10 mouse cellular contexts compared by ENCODE assay signal in the genomic region with DNA sequence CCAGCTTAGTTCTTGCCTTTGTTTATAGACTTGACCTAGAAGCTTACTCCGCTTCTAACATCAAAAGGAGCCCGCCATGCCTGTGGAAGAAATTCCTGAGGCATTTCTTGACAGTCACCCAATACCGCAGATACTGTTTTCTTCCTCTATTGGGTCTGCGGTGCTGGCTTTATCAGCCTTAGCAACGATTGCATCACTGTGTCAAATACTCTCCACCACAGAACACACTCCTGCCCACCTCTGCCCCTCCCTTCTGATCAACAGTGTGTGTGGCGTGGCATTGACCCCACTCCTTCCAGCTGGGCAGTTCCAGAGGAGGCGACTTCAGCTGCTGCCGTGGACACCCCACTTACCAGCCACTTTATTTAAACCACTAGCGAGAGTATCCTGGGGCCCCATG. TPM values are rescaled to one million over a fixed set of nuclear protein-coding genes. Genes with fewer than 3 reads are reported as not detected.
A peak's percentile ranks its signal among the peaks of the same experiment; 100 is the strongest.
DNase-seq lines count a peak whose midpoint lies in the region; ATAC-seq and TF ChIP-seq lines count a peak whose summit lies in the region.
"Had no signal": no experiment of that assay in that cellular context is flagged by ENCODE, and none has a peak within 500 bp of the region (broad histone marks: within the 10 kb centered on the region; RNA-seq: fewer than 3 reads in every experiment).

No protein-coding gene starts in this region.

- peak; percentile 57 for ATAC-seq in kidney, postnatal 0 days (replicated peaks; ENCODE audit: low FRiP score, low read depth)
- peak; percentile 51; the same call in 1 of the 2 replicates for ATAC-seq in embryonic facial prominence, embryonic 15.5 days (ENCODE audit: insufficient number of reproducible peaks, low FRiP score, low TSS enrichment, low read depth)
- ATAC-seq in megakaryocyte progenitor cell, adult 5-6 weeks (replicated peaks; ENCODE audit: poor library complexity): peak; percentile 90
- no peak for ATAC-seq in megakaryocyte-erythroid progenitor cell, adult 5-6 weeks (replicated peaks; ENCODE audit: low FRiP score, low TSS enrichment, poor library complexity, severe bottlenecking)

- H3K27ac ChIP-seq in kidney, postnatal 0 days: no peak overlapping the region
- H3K27ac ChIP-seq in embryonic facial prominence, embryonic 15.5 days (replicated peaks): no peak overlapping the region
- no peak overlapping the region for H3K27ac ChIP-seq in cerebellum, adult 2 months (ENCODE audit: insufficient read depth, low read length)
- H3K27ac ChIP-seq: heart, embryonic 13.5 days; liver, embryonic 13.5 days had no signal

- H3K4me1 ChIP-seq in kidney, postnatal 0 days (replicated peaks; ENCODE audit: insufficient read depth, low read length): 0 out of 2 replicates have a peak, but pooled peaks cover 3% of the 10 kb centered on the region
- H3K4me1 ChIP-seq in embryonic facial prominence, embryonic 15.5 days: peaks cover 8% of the 10 kb centered on the region
- no peaks in the 10 kb centered on the region; the same call in 1 of the 2 replicates for H3K4me1 ChIP-seq in cerebellum, adult 2 months (ENCODE audit: control insufficient read depth, insufficient read depth, low read length)
- H3K4me1 ChIP-seq: liver, embryonic 13.5 days had no signal

- no peaks in the 10 kb centered on the region for H3K9me3 ChIP-seq in kidney, postnatal 0 days (replicated peaks; ENCODE audit: low read length)
- no peaks in the 10 kb centered on the region for H3K9me3 ChIP-seq in embryonic facial prominence, embryonic 15.5 days (replicated peaks)

- TF ChIP-seq CTCF in kidney, postnatal 0 days (IDR thresholded peaks at IDR 0.05; ENCODE audit: low read depth): no peak
- TF ChIP-seq CTCF in C2C12 (IDR thresholded peaks at IDR 0.05; ENCODE audit: control insufficient read depth, insufficient read depth, insufficient read length): no peak
- no peak for TF ChIP-seq CTCF in cerebellum, adult 2 months (IDR thresholded peaks at IDR 0.05; ENCODE audit: borderline replicate concordance, insufficient read depth, low read depth, low read length)

- H3K79me3 ChIP-seq in C2C12 (ENCODE audit: low read depth): no peaks in the 10 kb centered on the region

- H3ac ChIP-seq in C2C12 (ENCODE audit: control insufficient read depth, insufficient read length, low read depth): no peak overlapping the region

- WGBS in kidney, postnatal 0 days: 29% methylated on average over 9 of the region's 9 CpGs
- 39% methylated on average over 9 of the region's 9 CpGs for WGBS in embryonic facial prominence, embryonic 15.5 days
- WGBS in cerebellum, adult 2 months: 74% methylated on average over 9 of the region's 9 CpGs

- DNase-seq in kidney, postnatal 0 days (ENCODE audit: low spot score): peak; percentile 62
- DNase-seq in kidney, adult 18-20 months: no peak
- DNase-seq in left cerebral cortex, adult 9 months (ENCODE audit: low spot score in 2 of 2): no peak
- DNase-seq in cerebellum, adult 2 months: no peak
- DNase-seq: liver, embryonic 13.5 days had no signal

- H3K9ac ChIP-seq in kidney, postnatal 0 days (ENCODE audit: low read depth, low read length): no peak overlapping the region
- no peak overlapping the region for H3K9ac ChIP-seq in embryonic facial prominence, embryonic 15.5 days
- H3K9ac ChIP-seq: heart, embryonic 13.5 days; liver, embryonic 13.5 days had no signal

- H3K79me2 ChIP-seq in C2C12 (ENCODE audit: control insufficient read depth, insufficient read depth): no peaks in the 10 kb centered on the region

- TF ChIP-seq POLR2A in cerebellum, adult 2 months (IDR thresholded peaks at IDR 0.05; ENCODE audit: borderline replicate concordance, insufficient read depth, low read length): no peak

- H3K4me3 ChIP-seq in kidney, postnatal 0 days (replicated peaks; ENCODE audit: low read depth, low read length): no peak overlapping the region
- no peak overlapping the region for H3K4me3 ChIP-seq in C2C12 (ENCODE audit: insufficient read depth, poor library complexity, severe bottlenecking)
- H3K4me3 ChIP-seq in embryonic facial prominence, embryonic 15.5 days (replicated peaks): no peak overlapping the region
- no peak overlapping the region for H3K4me3 ChIP-seq in cerebellum, adult 2 months (replicated peaks; ENCODE audit: insufficient read depth, low read depth, low read length)
- H3K4me3 ChIP-seq: heart, embryonic 13.5 days; liver, embryonic 13.5 days had no signal

- no peaks in the 10 kb centered on the region for H3K27me3 ChIP-seq in kidney, postnatal 0 days (ENCODE audit: insufficient read depth, low read length)
- H3K27me3 ChIP-seq in C2C12 (ENCODE audit: control insufficient read depth, insufficient read depth, insufficient read length): no peaks in the 10 kb centered on the region
- H3K27me3 ChIP-seq in embryonic facial prominence, embryonic 15.5 days: no peaks in the 10 kb centered on the region
- H3K27me3 ChIP-seq in cerebellum, adult 2 months (ENCODE audit: control insufficient read depth, insufficient read depth, low read length): no peaks in the 10 kb centered on the region
- H3K27me3 ChIP-seq: heart, embryonic 13.5 days; liver, embryonic 13.5 days had no signal

- no peaks in the 10 kb centered on the region for H3K36me3 ChIP-seq in kidney, postnatal 0 days (ENCODE audit: insufficient read depth, low read length)
- H3K36me3 ChIP-seq in C2C12 (ENCODE audit: control insufficient read depth, insufficient read depth): no peaks in the 10 kb centered on the region
- H3K36me3 ChIP-seq in embryonic facial prominence, embryonic 15.5 days: no peaks in the 10 kb centered on the region
- H3K36me3 ChIP-seq: heart, embryonic 13.5 days; liver, embryonic 13.5 days had no signal

- peak overlapping the region; percentile 18; the same call in 1 of the 2 replicates for H3K4me2 ChIP-seq in kidney, postnatal 0 days (ENCODE audit: low read length)
- H3K4me2 ChIP-seq in embryonic facial prominence, embryonic 15.5 days (replicated peaks): peak overlapping the region; percentile 10; the same call in 1 of the 2 replicates
- H3K4me2 ChIP-seq: heart, embryonic 13.5 days; liver, embryonic 13.5 days had no signal

TF ChIP-seq in C2C12, 6 proteins besides CTCF, POLR2A, EP300 and RAD21:
- TF ChIP-seq FOSL1 (IDR thresholded peaks at IDR 0.05; ENCODE audit: insufficient read depth, low read length, poor library complexity, severe bottlenecking) (no peak), CEBPB (IDR thresholded peaks at IDR 0.05; ENCODE audit: low read depth) (peak; percentile 59)

RNA-seq across cellular contexts. Expression of a gene that starts 16.0 kb away (rescaled TPM):
- 5.2 and 7.0 TPM in 2 replicates for polyA plus RNA-seq in kidney, postnatal 0 days (2015; fragmentation: Nextera tagmentation; extraction: Ambion mirVana)
- not detected for polyA plus RNA-seq in C2C12 (2012; fragmentation: generic; extraction: Trizol)
- 30.3 and 31.6 TPM in 2 replicates for polyA plus RNA-seq in embryonic facial prominence, embryonic 15.5 days (2015; fragmentation: Nextera tagmentation; extraction: Ambion mirVana)
- total RNA-seq in megakaryocyte progenitor cell, adult 5-6 weeks (2015): 12.0 and 16.3 TPM in 2 replicates
- total RNA-seq in megakaryocyte progenitor cell, adult 5-6 weeks (2017): 10.5 and 10.8 TPM in 2 replicates
- 0.11 and 0.15 TPM in 2 replicates for polyA plus RNA-seq in cerebellum, adult 2 months (2012; rRNA removed)
- 2.1 TPM in 1 of 2 replicates, not detected in the other for total RNA-seq in megakaryocyte-erythroid progenitor cell, adult 5-6 weeks (2014; fragmentation: Nextera tagmentation)
- total RNA-seq in megakaryocyte-erythroid progenitor cell, adult 5-6 weeks (2017): 4.1 and 7.1 TPM in 2 replicates
